In the genomic region with DNA sequence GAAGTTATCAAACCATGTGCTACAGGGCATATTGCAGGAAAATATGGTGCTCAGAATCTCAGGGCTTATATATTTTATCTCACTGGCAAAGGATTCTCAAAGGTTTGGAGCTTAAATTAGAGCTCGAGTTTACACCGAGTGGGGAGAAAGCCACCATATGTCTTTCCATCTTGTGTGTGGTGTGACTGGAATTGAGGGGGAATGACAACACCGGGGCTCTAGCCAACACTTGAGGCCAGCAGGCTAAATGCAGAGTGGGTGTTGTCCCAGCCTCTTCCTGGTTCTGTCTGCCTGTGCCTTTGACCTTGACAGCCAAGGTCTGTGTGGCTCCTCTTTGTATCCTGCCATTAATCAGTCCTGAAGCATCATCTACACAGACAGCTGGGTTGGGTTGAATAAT, we compare ENCODE assay signal across 11 mouse cellular contexts.
DNase-seq lines count a peak whose midpoint lies in the region; ATAC-seq lines count a peak whose summit lies in the region.
"Had no signal": no experiment of that assay in that cellular context is flagged by ENCODE, and none has a peak within 500 bp of the region (broad histone marks: within the 10 kb centered on the region; RNA-seq: fewer than 3 reads in every experiment).

No protein-coding gene starts in this region.

- DNase-seq in adrenal gland, postnatal 10 days: peak; percentile 3
- no peak for DNase-seq in adrenal gland, adult 18-20 months (ENCODE audit: low spot score in 2 of 2)
- DNase-seq in right cerebral cortex, adult 18-20 months: peak; percentile 59
- no peak for DNase-seq in right cerebral cortex, postnatal 14 days
- DNase-seq in layer of hippocampus, adult 8-10 months (ENCODE audit: low spot score in 2 of 2): peak; percentile 39 to 53
- peak; percentile 30 to 59 for DNase-seq in right cerebral cortex, postnatal 36 days (ENCODE audit: low spot score in 2 of 2)
- no peak for DNase-seq in spleen, adult 12 weeks (ENCODE audit: low spot score)
- DNase-seq: embryo, embryonic 11 days; kidney, postnatal 36 days had no signal

- no peak for ATAC-seq in granulocyte monocyte progenitor cell, adult 5-6 weeks (replicated peaks; ENCODE audit: poor library complexity, severe bottlenecking)
- ATAC-seq: inflammation-experienced regulatory T-cells, adult 6 months had no signal

Comparison
In these comparisons a context has a peak if more than half of its experiments do, and no peak if none do; other contexts are left out.
1. DNase-seq: peak in adrenal gland, postnatal 10 days (single experiment), right cerebral cortex, adult 18-20 months (single experiment), layer of hippocampus, adult 8-10 months (2 of 2) and right cerebral cortex, postnatal 36 days (2 of 2); none in adrenal gland, adult 18-20 months (0 of 2), right cerebral cortex, postnatal 14 days (single experiment) and spleen, adult 12 weeks (single experiment).